Mouse (Mus musculus) fat pad, adult 2 months (tissue): ENCODE results near the gene Caap1.

Source experiments
- DNase-seq: peaks from one replicate; pipeline ENCODE4 v3.0.0-alpha.2; 2011; ENCODE audit warnings: low read depth, low spot score; ENCODE audit errors: extremely low read depth

Caap1 gene

GRCm38 (mm10) chr4:94515366-94515765 lies 41.2 kb downstream of the Caap1 start:
- no peak for DNase-seq

GRCm38 (mm10) chr4:94476749-94477399 lies 79.7 kb downstream of the Caap1 start:
- DNase-seq, result no peak

- DNase-seq, result no peak
Observed at GRCm38 (mm10) chr4:94473286-94473685, 83.3 kb downstream of the Caap1 start.

GRCm38 (mm10) chr4:94459424-94459823 lies 97.2 kb downstream of the Caap1 start:
- DNase-seq, result no peak

- no peak for DNase-seq
Observed at GRCm38 (mm10) chr4:94454857-94455256, 101.7 kb downstream of the Caap1 start.
